Mouse (Mus musculus): ENCODE results near the gene Dpf3. TPM values are rescaled to one million over a fixed set of nuclear protein-coding genes. Genes with fewer than 3 reads are reported as not detected.
A peak's percentile ranks its signal among the peaks of the same experiment; 100 is the strongest.

The Dpf3 gene
- total RNA-seq (2021) = 1 to 10 TPM; 6.4 to 6.5 TPM

GRCm38 (mm10) chr12:83487476-83487991 lies at the start of gene Dpf3:
Gene Dpf3, minus strand, starts transcription at chr12:83487716.
- DNase-seq (ENCODE audit: low spot score in 2 of 2) = peak; percentile 92 to 95
- intact Hi-C loops (cut with DNase I) = loop anchor here (5.0 kb wide), 2 partner anchors 145 to 265 kb away; no protein-coding TSS in a partner anchor

- no peak for DNase-seq (ENCODE audit: low spot score in 2 of 2)
- intact Hi-C loops (cut with DNase I) = no loop called here
These were observed 48.5 kb upstream of the Dpf3 start for GRCm38 (mm10) chr12:83536039-83536438.

- no peak for DNase-seq (ENCODE audit: low spot score in 2 of 2)
- intact Hi-C loops (cut with DNase I) = no loop called here
These were observed 47.9 kb upstream of the Dpf3 start for GRCm38 (mm10) chr12:83535428-83535827.

- DNase-seq (ENCODE audit: low spot score in 2 of 2) = peak in 1 of 2 experiments; percentile 71
These were observed 46.7 kb upstream of the Dpf3 start for GRCm38 (mm10) chr12:83534190-83534589.

GRCm38 (mm10) chr12:83532966-83533365 lies 45.5 kb upstream of the Dpf3 start:
- intact Hi-C loops (cut with DNase I) = no loop called here
- no peak for DNase-seq (ENCODE audit: low spot score in 2 of 2)

More at GRCm38 (mm10) chr12:83534190-83534589, 46.7 kb upstream of the Dpf3 start:
- intact Hi-C loops (cut with DNase I) = no loop called here

GRCm38 (mm10) chr12:83531992-83532391 lies 44.5 kb upstream of the Dpf3 start:
- intact Hi-C loops (cut with DNase I) = no loop called here
- no peak for DNase-seq (ENCODE audit: low spot score in 2 of 2)

- DNase-seq (ENCODE audit: low spot score in 2 of 2) = no peak
- intact Hi-C loops (cut with DNase I) = no loop called here
These were observed 41.1 kb upstream of the Dpf3 start for GRCm38 (mm10) chr12:83528665-83529064.

- no peak for DNase-seq (ENCODE audit: low spot score in 2 of 2)
- intact Hi-C loops (cut with DNase I) = no loop called here
These were observed 40.3 kb upstream of the Dpf3 start for GRCm38 (mm10) chr12:83527816-83528215.

- peak in 1 of 2 experiments; percentile 60 for DNase-seq (ENCODE audit: low spot score in 2 of 2)
- intact Hi-C loops (cut with DNase I) = no loop called here
These were observed 38.5 kb upstream of the Dpf3 start for GRCm38 (mm10) chr12:83525822-83526544.

- intact Hi-C loops (cut with DNase I) = no loop called here
- DNase-seq (ENCODE audit: low spot score in 2 of 2) = no peak
These were observed 36.8 kb upstream of the Dpf3 start for GRCm38 (mm10) chr12:83524329-83524728.

- no peak for DNase-seq (ENCODE audit: low spot score in 2 of 2)
- intact Hi-C loops (cut with DNase I) = no loop called here
These were observed 36.4 kb upstream of the Dpf3 start for GRCm38 (mm10) chr12:83523892-83524291.

- DNase-seq (ENCODE audit: low spot score in 2 of 2) = no peak
- intact Hi-C loops (cut with DNase I) = no loop called here
These were observed 35.5 kb upstream of the Dpf3 start for GRCm38 (mm10) chr12:83523056-83523455.

- intact Hi-C loops (cut with DNase I) = no loop called here
- no peak for DNase-seq (ENCODE audit: low spot score in 2 of 2)
These were observed 33.6 kb upstream of the Dpf3 start for GRCm38 (mm10) chr12:83521083-83521482.

- DNase-seq (ENCODE audit: low spot score in 2 of 2) = peak; percentile 91 to 98
- intact Hi-C loops (cut with DNase I) = no loop called here
These were observed 32.9 kb upstream of the Dpf3 start, which contains the start of gene Dcaf4 for GRCm38 (mm10) chr12:83520311-83520890. Gene Dcaf4, plus strand, starts transcription at chr12:83520466.

GRCm38 (mm10) chr12:83517580-83517979 lies 30.1 kb upstream of the Dpf3 start:
- intact Hi-C loops (cut with DNase I) = no loop called here
- DNase-seq (ENCODE audit: low spot score in 2 of 2) = no peak

- DNase-seq (ENCODE audit: low spot score in 2 of 2) = no peak
- intact Hi-C loops (cut with DNase I) = no loop called here
These were observed 26.7 kb upstream of the Dpf3 start for GRCm38 (mm10) chr12:83514216-83514615.

GRCm38 (mm10) chr12:83513185-83513584 lies 25.7 kb upstream of the Dpf3 start:
- DNase-seq (ENCODE audit: low spot score in 2 of 2) = no peak
- intact Hi-C loops (cut with DNase I) = no loop called here

GRCm38 (mm10) chr12:83512783-83513182 lies 25.3 kb upstream of the Dpf3 start:
- intact Hi-C loops (cut with DNase I) = no loop called here
- no peak for DNase-seq (ENCODE audit: low spot score in 2 of 2)

- no peak for DNase-seq (ENCODE audit: low spot score in 2 of 2)
- intact Hi-C loops (cut with DNase I) = no loop called here
These were observed 23.1 kb upstream of the Dpf3 start for GRCm38 (mm10) chr12:83510586-83510985.

- DNase-seq (ENCODE audit: low spot score in 2 of 2) = no peak
- intact Hi-C loops (cut with DNase I) = no loop called here
These were observed 19.0 kb upstream of the Dpf3 start for GRCm38 (mm10) chr12:83506543-83506942.

- intact Hi-C loops (cut with DNase I) = loop anchor here (1.0 kb wide), 1 partner anchor 388 kb away; no protein-coding TSS in a partner anchor
- DNase-seq (ENCODE audit: low spot score in 2 of 2) = peak; percentile 77 to 82
These were observed 14.7 kb upstream of the Dpf3 start for GRCm38 (mm10) chr12:83502190-83502589.

Data from left cerebral cortex, postnatal 25 days (tissue).